7 mouse cellular contexts compared by ENCODE assay signal in the genomic region with DNA sequence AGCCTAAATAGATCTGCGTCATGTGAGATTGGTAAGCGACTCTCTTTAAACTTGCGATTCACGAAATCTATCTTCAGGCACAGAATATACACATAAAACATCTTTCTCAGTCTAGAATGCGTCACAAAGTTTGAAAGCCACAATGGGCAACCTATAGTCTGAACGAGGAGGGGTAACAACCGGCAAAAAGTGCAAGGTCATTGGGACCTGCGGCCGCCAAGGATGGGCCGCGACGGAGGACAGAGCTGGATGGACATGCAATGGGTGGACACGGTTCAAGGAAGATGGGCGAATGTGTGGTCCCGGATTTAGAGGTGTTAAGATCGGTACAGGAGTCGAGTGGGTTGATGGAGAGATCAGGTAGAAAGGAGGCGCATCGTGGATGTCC. TPM values are rescaled to one million over a fixed set of nuclear protein-coding genes. Genes with fewer than 3 reads are reported as not detected.
DNase-seq lines count a peak whose midpoint lies in the region; ATAC-seq and TF ChIP-seq lines count a peak whose summit lies in the region.

No protein-coding gene starts in this region.

- TF ChIP-seq CTCF in lung, embryonic 14.5 days (IDR thresholded peaks at IDR 0.05; ENCODE audit: low read depth): no peak

- H3K27ac ChIP-seq in lung, embryonic 14.5 days (ENCODE audit: low read depth): peak overlapping the region; percentile 73; the same call in 1 of the 2 replicates
- H3K27ac ChIP-seq in hindbrain, embryonic 11.5 days (ENCODE audit: low read depth, low read length): peak overlapping the region; percentile 90

- H3K4me2 ChIP-seq in lung, embryonic 14.5 days: peak overlapping the region; percentile 81
- peak overlapping the region; percentile 36 for H3K4me2 ChIP-seq in hindbrain, embryonic 11.5 days (replicated peaks; ENCODE audit: low read depth, low read length)

- H3K9ac ChIP-seq in lung, embryonic 14.5 days: peak overlapping the region; percentile 88
- H3K9ac ChIP-seq in hindbrain, embryonic 11.5 days (ENCODE audit: low read depth, low read length): peak overlapping the region; percentile 87

- no peaks in the 10 kb centered on the region for H3K27me3 ChIP-seq in lung, embryonic 14.5 days (ENCODE audit: insufficient read depth, low read length)
- H3K27me3 ChIP-seq in hindbrain, embryonic 11.5 days (ENCODE audit: control insufficient read depth, insufficient read depth, low read length): no peaks in the 10 kb centered on the region

- WGBS in lung, embryonic 14.5 days: under 1% methylated on average over 19 of the region's 19 CpGs
- 1% methylated on average over 19 of the region's 19 CpGs for WGBS in hindbrain, embryonic 11.5 days

- no peaks in the 10 kb centered on the region for H3K36me3 ChIP-seq in lung, embryonic 14.5 days (ENCODE audit: insufficient read depth)
- no peaks in the 10 kb centered on the region for H3K36me3 ChIP-seq in hindbrain, embryonic 11.5 days (ENCODE audit: control insufficient read depth, insufficient read depth, low read length)

- DNase-seq in lung, embryonic 14.5 days: peak; percentile 58
- no peak for DNase-seq in lung, postnatal 10 days
- DNase-seq in c-Kit-positive CD71-positive TER-119-positive erythroid progenitor cells, embryonic 14.5 days (ENCODE audit: low spot score): peak; percentile 37
- DNase-seq in hindbrain, embryonic 11.5 days (ENCODE audit: low spot score): no peak
- DNase-seq in lung, postnatal 36 days: peak; percentile 20
- DNase-seq in cerebellum, postnatal 10 days: no peak
- DNase-seq in T-cell, adult 2 months (ENCODE audit: low spot score): no peak

- peak overlapping the region; percentile 83 for H3K4me3 ChIP-seq in lung, embryonic 14.5 days (ENCODE audit: low read depth, low read length)
- peak overlapping the region; percentile 65 for H3K4me3 ChIP-seq in hindbrain, embryonic 11.5 days (ENCODE audit: low read depth, low read length)

- no peaks in the 10 kb centered on the region for H3K4me1 ChIP-seq in lung, embryonic 14.5 days (ENCODE audit: insufficient read depth)
- no peaks in the 10 kb centered on the region for H3K4me1 ChIP-seq in hindbrain, embryonic 11.5 days (replicated peaks; ENCODE audit: control insufficient read depth, insufficient read depth, low read length)

- no peaks in the 10 kb centered on the region for H3K9me3 ChIP-seq in lung, embryonic 14.5 days (ENCODE audit: low read depth, low read length)
- H3K9me3 ChIP-seq in hindbrain, embryonic 11.5 days (ENCODE audit: control insufficient read depth, low read length): no peaks in the 10 kb centered on the region

- peak; percentile 44; the same call in 1 of the 2 replicates for ATAC-seq in lung, embryonic 14.5 days (ENCODE audit: insufficient read depth)
- ATAC-seq in hindbrain, embryonic 11.5 days (ENCODE audit: low FRiP score): peak; percentile 67; the same call in 1 of the 2 replicates

RNA-seq across cellular contexts. Expression of a gene that starts 0.5 kb away (rescaled TPM):
- 64.9 and 73.4 TPM in 2 replicates for polyA plus RNA-seq in lung, embryonic 14.5 days (2014; fragmentation: Nextera tagmentation; extraction: Ambion mirVana)
- 127 and 135 TPM in 2 replicates for polyA plus RNA-seq in hindbrain, embryonic 11.5 days (2014; fragmentation: Nextera tagmentation; extraction: Ambion mirVana)

RNA-seq across cellular contexts. Expression of a gene that starts 15.0 kb away (rescaled TPM):
- 28.4 and 29.3 TPM in 2 replicates for polyA plus RNA-seq in lung, embryonic 14.5 days (2014; fragmentation: Nextera tagmentation; extraction: Ambion mirVana)
- polyA plus RNA-seq in hindbrain, embryonic 11.5 days (2014; fragmentation: Nextera tagmentation; extraction: Ambion mirVana): 27.7 and 30.5 TPM in 2 replicates

RNA-seq across cellular contexts. Expression of a gene that starts 19.4 kb away (rescaled TPM):
- polyA plus RNA-seq in lung, embryonic 14.5 days (2014; fragmentation: Nextera tagmentation; extraction: Ambion mirVana): 429 and 491 TPM in 2 replicates
- 427 and 573 TPM in 2 replicates for polyA plus RNA-seq in hindbrain, embryonic 11.5 days (2014; fragmentation: Nextera tagmentation; extraction: Ambion mirVana)

RNA-seq across cellular contexts. Expression of a gene that starts 25.3 kb away (rescaled TPM):
- polyA plus RNA-seq in lung, embryonic 14.5 days (2014; fragmentation: Nextera tagmentation; extraction: Ambion mirVana): not detected in 2 replicates
- 2.0 and 2.6 TPM in 2 replicates for polyA plus RNA-seq in hindbrain, embryonic 11.5 days (2014; fragmentation: Nextera tagmentation; extraction: Ambion mirVana)

RNA-seq across cellular contexts. Expression of a gene that starts 30.2 kb away (rescaled TPM):
- polyA plus RNA-seq in lung, embryonic 14.5 days (2014; fragmentation: Nextera tagmentation; extraction: Ambion mirVana): 35.8 TPM in 2 replicates
- polyA plus RNA-seq in hindbrain, embryonic 11.5 days (2014; fragmentation: Nextera tagmentation; extraction: Ambion mirVana): 28.0 and 28.9 TPM in 2 replicates

Comparison
In these comparisons a context has a peak if more than half of its experiments do, and no peak if none do; other contexts are left out.
1. DNase-seq: peak in lung, embryonic 14.5 days (single experiment), c-Kit-positive CD71-positive TER-119-positive erythroid progenitor cells, embryonic 14.5 days (single experiment) and lung, postnatal 36 days (single experiment); none in lung, postnatal 10 days (single experiment), hindbrain, embryonic 11.5 days (single experiment), cerebellum, postnatal 10 days (0 of 2) and T-cell, adult 2 months (single experiment).